Comparison of ENCODE assay signal across 17 mouse cellular contexts in the genomic region with DNA sequence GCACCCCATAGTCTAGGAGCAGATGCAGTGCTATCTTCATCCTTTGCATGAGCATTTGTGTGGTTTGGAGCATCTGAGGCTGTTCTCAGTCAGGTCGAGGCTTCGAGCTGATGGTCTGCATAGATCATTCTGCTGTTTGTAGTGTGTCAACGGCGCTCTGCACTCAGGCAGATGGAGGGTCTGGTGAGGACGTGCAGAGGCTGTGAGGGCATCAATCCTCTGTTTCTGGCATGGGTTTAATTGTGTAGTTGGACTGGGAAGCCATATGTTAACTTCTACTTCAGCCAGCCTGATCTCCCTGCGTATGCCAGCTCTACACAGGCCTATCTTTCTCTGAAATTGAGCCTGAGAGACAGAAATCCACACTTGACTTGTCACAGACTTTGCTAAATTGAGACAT. TPM values are rescaled to one million over a fixed set of nuclear protein-coding genes. Genes with fewer than 3 reads are reported as not detected.
DNase-seq lines count a peak whose midpoint lies in the region; ATAC-seq and TF ChIP-seq lines count a peak whose summit lies in the region.
"Had no signal": no experiment of that assay in that cellular context is flagged by ENCODE, and none has a peak within 500 bp of the region (broad histone marks: within the 10 kb centered on the region; RNA-seq: fewer than 3 reads in every experiment).

No protein-coding gene starts in this region.

- no peak for TF ChIP-seq CTCF in C2C12 (IDR thresholded peaks at IDR 0.05; ENCODE audit: control insufficient read depth, insufficient read depth, insufficient read length)

- peaks cover 88% of the 10 kb centered on the region for H3K79me3 ChIP-seq in C2C12 (ENCODE audit: low read depth)

- H3K4me3 ChIP-seq in hindbrain, embryonic 14.5 days (replicated peaks; ENCODE audit: low read length), result no peak overlapping the region
- H3K4me3 ChIP-seq in hindbrain, embryonic 12.5 days, result no peak overlapping the region
- H3K4me3 ChIP-seq in C2C12 (ENCODE audit: insufficient read depth, poor library complexity, severe bottlenecking), result no peak overlapping the region
- H3K4me3 ChIP-seq: kidney, embryonic 15.5 days; liver, embryonic 13.5 days; lung, embryonic 15.5 days; neural tube, embryonic 12.5 days had no signal

- H3K36me3 ChIP-seq in hindbrain, embryonic 14.5 days (replicated peaks; ENCODE audit: control insufficient read depth, insufficient read depth), result no peaks in the 10 kb centered on the region
- H3K36me3 ChIP-seq in hindbrain, embryonic 12.5 days, result no peaks in the 10 kb centered on the region
- H3K36me3 ChIP-seq in C2C12 (ENCODE audit: control insufficient read depth, insufficient read depth), result peaks cover 8% of the 10 kb centered on the region
- H3K36me3 ChIP-seq: kidney, embryonic 15.5 days; lung, embryonic 15.5 days; neural tube, embryonic 12.5 days had no signal

- H3ac ChIP-seq in C2C12 (ENCODE audit: control insufficient read depth, insufficient read length, low read depth), result peak overlapping the region; percentile 32

- H3K9ac ChIP-seq in hindbrain, embryonic 14.5 days, result no peak overlapping the region
- no peak overlapping the region for H3K9ac ChIP-seq in hindbrain, embryonic 12.5 days
- H3K9ac ChIP-seq: kidney, embryonic 15.5 days; liver, embryonic 13.5 days; lung, embryonic 15.5 days; neural tube, embryonic 12.5 days had no signal

- 0 out of 2 replicates have a peak overlapping the region, but pooled peaks have one; percentile 14 for H3K27ac ChIP-seq in hindbrain, embryonic 14.5 days
- no peak overlapping the region for H3K27ac ChIP-seq in hindbrain, embryonic 12.5 days
- H3K27ac ChIP-seq: kidney, embryonic 15.5 days; liver, embryonic 13.5 days; lung, embryonic 15.5 days; neural tube, embryonic 12.5 days had no signal

- WGBS in hindbrain, embryonic 14.5 days, result 79% methylated on average over 6 of the region's 6 CpGs
- 85% methylated on average over 6 of the region's 6 CpGs for WGBS in hindbrain, embryonic 12.5 days

- no peak overlapping the region for H3K4me2 ChIP-seq in hindbrain, embryonic 14.5 days (replicated peaks)
- H3K4me2 ChIP-seq in hindbrain, embryonic 12.5 days (replicated peaks), result no peak overlapping the region
- H3K4me2 ChIP-seq: kidney, embryonic 15.5 days; liver, embryonic 13.5 days; lung, embryonic 15.5 days; neural tube, embryonic 12.5 days had no signal

- H3K4me1 ChIP-seq in hindbrain, embryonic 14.5 days (replicated peaks; ENCODE audit: control insufficient read depth, insufficient read depth, low read length), result 0 out of 2 replicates have a peak, but pooled peaks cover 11% of the 10 kb centered on the region
- peaks cover 15% of the 10 kb centered on the region for H3K4me1 ChIP-seq in hindbrain, embryonic 12.5 days

- no peaks in the 10 kb centered on the region for H3K9me3 ChIP-seq in hindbrain, embryonic 14.5 days (ENCODE audit: control insufficient read depth, low read length)
- H3K9me3 ChIP-seq in hindbrain, embryonic 12.5 days (replicated peaks), result no peaks in the 10 kb centered on the region
- H3K9me3 ChIP-seq: kidney, embryonic 15.5 days; liver, embryonic 13.5 days; lung, embryonic 15.5 days; neural tube, embryonic 12.5 days had no signal

- ATAC-seq in hindbrain, embryonic 14.5 days (ENCODE audit: low FRiP score), result no peak
- ATAC-seq in hindbrain, embryonic 12.5 days (ENCODE audit: low FRiP score), result no peak
- ATAC-seq: intestine, embryonic 16.5 days; midbrain, embryonic 16.5 days had no signal

- H3K79me2 ChIP-seq in C2C12 (ENCODE audit: control insufficient read depth, insufficient read depth), result peaks cover 100% of the 10 kb centered on the region

- no peaks in the 10 kb centered on the region for H3K27me3 ChIP-seq in hindbrain, embryonic 14.5 days (ENCODE audit: control insufficient read depth, insufficient read depth, low read length)
- H3K27me3 ChIP-seq in hindbrain, embryonic 12.5 days, result no peaks in the 10 kb centered on the region
- no peaks in the 10 kb centered on the region for H3K27me3 ChIP-seq in C2C12 (ENCODE audit: control insufficient read depth, insufficient read depth, insufficient read length)
- H3K27me3 ChIP-seq: kidney, embryonic 15.5 days; liver, embryonic 13.5 days; lung, embryonic 15.5 days; neural tube, embryonic 12.5 days had no signal

- DNase-seq in cerebellum, adult 11-12 months, result peak; percentile 45
- no peak for DNase-seq in cerebellum, adult 11 months
- no peak for DNase-seq in hindbrain, embryonic 14.5 days (ENCODE audit: low spot score)
- peak; percentile 49 to 54 for DNase-seq in cerebellum, postnatal 25 days
- DNase-seq in lung, postnatal 25 days (ENCODE audit: low spot score), result no peak
- DNase-seq in MN1 (ENCODE audit: low spot score), result no peak
- DNase-seq: heart, adult 11 months; liver, embryonic 13.5 days; right cerebral cortex, postnatal 4 days; thymus, postnatal 25 days had no signal

TF ChIP-seq in C2C12, 6 proteins besides CTCF, POLR2A, EP300 and RAD21:
- TF ChIP-seq CEBPB (IDR thresholded peaks at IDR 0.05; ENCODE audit: low read depth), result no peak
- TF ChIP-seq MYOD1 (IDR thresholded peaks at IDR 0.05; ENCODE audit: control insufficient read depth, insufficient read length, low read depth), result no peak
- TF ChIP-seq FOSL1 (IDR thresholded peaks at IDR 0.05; ENCODE audit: insufficient read depth, low read length, poor library complexity, severe bottlenecking), result no peak
- no peak for TF ChIP-seq MYOG (IDR thresholded peaks at IDR 0.05; ENCODE audit: control insufficient read depth, extremely low read depth, insufficient read length)
- TF ChIP-seq USF1 (IDR thresholded peaks at IDR 0.05; ENCODE audit: low read depth), result no peak
- no peak for TF ChIP-seq MAX (IDR thresholded peaks at IDR 0.05)

RNA-seq across cellular contexts. Expression of a gene that starts 23.2 kb away (rescaled TPM):
- 12.3 and 13.2 TPM in 2 replicates for polyA plus RNA-seq in hindbrain, embryonic 14.5 days (2014; fragmentation: Nextera tagmentation; extraction: Ambion mirVana)
- polyA plus RNA-seq in hindbrain, embryonic 12.5 days (2016; fragmentation: Nextera tagmentation; extraction: Ambion mirVana), result 17.4 and 18.3 TPM in 2 replicates
- polyA plus RNA-seq in C2C12 (2012; fragmentation: generic; extraction: Trizol), result 34.8 TPM

Comparison
In these comparisons a context has a peak if more than half of its experiments do, and no peak if none do; other contexts are left out.
1. DNase-seq: peak in cerebellum, adult 11-12 months (single experiment) and cerebellum, postnatal 25 days (2 of 2); none in cerebellum, adult 11 months (single experiment), hindbrain, embryonic 14.5 days (single experiment), lung, postnatal 25 days (single experiment) and MN1 (single experiment).